Mouse (Mus musculus): Measurements from ENCODE around the gene Gm21663.
"Not testable (repeated sequence)": the region's sequence is repeated elsewhere in the genome, so short reads cannot be mapped to it uniquely, and the experiment has no call there.

Gm21663 gene

GRCm38 (mm10) chr5:25942281-25942680 lies at the start of gene Gm21663:
Gm21663 (minus strand) TSS chr5:25942381.
- not testable (repeated sequence) for DNase-seq (ENCODE audit: low read depth, low spot score)

GRCm38 (mm10) chr5:25988550-25988949 lies 46.4 kb upstream of the Gm21663 start, which contains the start of gene Gm21698:
Gm21698 (minus strand) TSS chr5:25988650.
- not testable (repeated sequence) for DNase-seq (ENCODE audit: low read depth, low spot score)

- DNase-seq (ENCODE audit: low read depth, low spot score), result not testable (repeated sequence)
These were observed 30.4 kb upstream of the Gm21663 start, which contains the start of gene Gm21680 for GRCm38 (mm10) chr5:25972563-25972962. Gm21680 (minus strand) TSS chr5:25972663.

- not testable (repeated sequence) for DNase-seq (ENCODE audit: low read depth, low spot score)
These were observed 14.9 kb upstream of the Gm21663 start for GRCm38 (mm10) chr5:25957050-25957449.

- not testable (repeated sequence) for DNase-seq (ENCODE audit: low read depth, low spot score)
These were observed 14.4 kb upstream of the Gm21663 start for GRCm38 (mm10) chr5:25956611-25957010.

- not testable (repeated sequence) for DNase-seq (ENCODE audit: low read depth, low spot score)
These were observed 12.1 kb upstream of the Gm21663 start, which contains the start of gene Gm21671 for GRCm38 (mm10) chr5:25954317-25954716. Gm21671 (minus strand) TSS chr5:25954417.

GRCm38 (mm10) chr5:25945391-25945790 lies 3.2 kb upstream of the Gm21663 start:
- DNase-seq (ENCODE audit: low read depth, low spot score), result not testable (repeated sequence)

- no peak for DNase-seq (ENCODE audit: low read depth, low spot score)
These were observed 50.9 kb downstream of the Gm21663 start for GRCm38 (mm10) chr5:25891321-25891720.

GRCm38 (mm10) chr5:25889746-25890382 lies 52.3 kb downstream of the Gm21663 start:
- DNase-seq (ENCODE audit: low read depth, low spot score), result no peak

- no peak for DNase-seq (ENCODE audit: low read depth, low spot score)
These were observed 55.5 kb downstream of the Gm21663 start for GRCm38 (mm10) chr5:25886708-25887107.

Data from embryo, embryonic 11.5 days (tissue).